Mouse (Mus musculus) layer of hippocampus, postnatal 10 days (tissue): Measurements from ENCODE around the gene Erp29. TPM values are rescaled to one million over a fixed set of nuclear protein-coding genes. Genes with fewer than 3 reads are reported as not detected.
"Not testable (repeated sequence)": the region's sequence is repeated elsewhere in the genome, so short reads cannot be mapped to it uniquely, and the experiment has no call there.

Experiments
- DNase-seq, 2 experiments: peaks; one replicate each; pipeline ENCODE4 v3.0.0; 2021; ENCODE audit warnings: low spot score in 2 of 2
- long read RNA-seq: library from polyadenylated mRNA; stranded (forward); transcript quantifications from one replicate; pipeline ENCODE4 v2.0.0, GENCODE M21; 2023
- total RNA-seq, 2 experiments: library from RNA; stranded (reverse); gene quantifications; 2 replicates each; pipeline ENCODE4 v1.2.3; 2021

The Erp29 gene
- total RNA-seq, result 100 to 1,000 TPM; 154 to 170 TPM
- long read RNA-seq, full-length matches to known transcripts, result 107 of 121 reads
- long read RNA-seq, partial matches to known transcripts, result 1 of 121 reads
- long read RNA-seq, other reads (novel, unspliced or antisense), result 13 of 121 reads

DNA sequence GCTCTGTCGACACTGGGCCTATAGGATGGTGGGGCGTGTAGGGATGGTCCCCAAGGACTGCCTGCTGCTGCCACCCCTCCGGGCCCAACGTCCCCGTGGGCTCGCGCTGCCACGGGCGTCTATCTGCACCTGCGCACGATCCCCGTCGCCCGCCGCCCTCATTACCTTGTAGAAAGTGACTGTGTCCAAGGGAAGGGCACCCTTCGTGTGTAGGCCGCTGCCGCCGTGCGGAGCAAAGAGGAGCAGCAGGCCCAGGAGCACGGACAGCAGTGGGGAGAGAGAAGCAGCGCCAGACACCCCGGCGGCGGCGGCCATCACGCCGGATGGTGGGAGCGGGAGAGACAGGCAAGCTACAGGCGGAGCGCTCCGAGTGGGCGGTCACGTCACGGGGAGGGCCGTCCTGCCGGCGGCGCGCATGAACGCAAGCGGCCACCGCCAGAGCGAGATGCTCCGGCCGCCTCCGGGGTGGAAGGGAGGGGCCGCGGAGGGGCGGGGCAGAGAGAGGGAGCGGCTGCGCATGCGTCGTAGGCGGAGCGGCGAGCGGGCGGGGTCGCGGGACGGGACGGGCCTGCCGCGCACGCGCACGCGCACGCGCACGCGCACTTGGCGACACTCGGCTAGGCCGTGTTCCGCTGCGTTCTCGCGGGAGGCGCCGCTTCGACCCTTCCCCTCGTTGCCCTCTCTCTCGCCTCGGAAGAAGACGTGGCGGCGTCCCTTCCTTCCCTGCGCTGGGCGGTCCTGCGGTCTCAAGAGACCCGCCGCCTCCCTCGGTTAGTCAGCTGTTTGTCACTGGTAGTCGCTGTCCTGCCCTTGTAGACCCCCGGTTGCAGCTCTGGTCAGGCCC, at the start of gene Erp29:
Gene Erp29, minus strand, starts transcription at position 481 of the 844 bp plus-strand sequence.
- peak; percentile 99 to 100 for DNase-seq

DNA sequence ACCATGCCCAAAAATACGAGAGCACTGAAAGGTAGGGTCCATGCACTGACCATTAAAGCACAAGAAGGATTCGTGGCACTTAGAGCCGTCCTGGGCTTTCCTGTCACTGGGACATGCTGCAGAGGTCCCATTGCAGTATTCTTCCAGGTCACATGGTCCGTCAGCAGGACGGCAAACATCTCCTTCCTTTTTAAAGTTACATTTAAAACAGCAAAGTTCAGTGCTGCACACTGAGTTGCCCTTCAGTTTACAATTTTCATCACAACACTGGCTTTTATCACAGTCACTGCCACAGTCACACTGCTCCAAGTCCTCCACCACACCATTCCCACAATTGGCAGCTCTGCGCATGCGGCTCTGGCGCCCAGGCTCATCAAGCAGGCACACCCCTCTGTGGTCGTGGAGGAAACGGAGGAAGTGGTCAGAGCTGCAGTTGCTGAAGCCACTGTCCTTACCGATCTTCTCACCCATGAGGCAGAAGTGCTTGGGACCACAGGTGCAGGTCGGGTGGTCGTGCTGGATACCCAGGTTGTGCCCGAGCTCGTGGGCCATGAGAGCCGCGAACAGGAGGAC, 49.2 kb upstream of the Erp29 start:
- DNase-seq, result not testable (repeated sequence)

DNA sequence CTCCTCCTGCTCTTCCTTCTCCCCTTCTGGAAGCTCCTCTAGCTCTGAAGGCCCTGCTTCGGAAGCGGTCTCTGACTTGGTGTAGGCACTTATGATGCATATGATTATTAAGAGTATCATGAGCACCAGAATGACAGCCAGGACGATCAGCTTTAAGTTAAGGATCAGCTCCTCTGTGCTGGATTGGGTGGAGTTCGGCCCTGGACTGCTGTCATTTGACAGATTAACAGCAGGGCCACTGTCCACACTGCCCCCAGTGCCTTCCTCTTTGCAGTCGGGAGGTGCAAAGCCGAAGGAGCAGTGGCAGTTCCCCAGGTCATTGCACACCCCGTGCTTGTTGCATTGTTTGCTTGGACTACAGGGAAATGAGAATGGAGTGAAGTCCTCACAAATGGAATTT, 48.4 kb upstream of the Erp29 start:
- no peak for DNase-seq

DNA sequence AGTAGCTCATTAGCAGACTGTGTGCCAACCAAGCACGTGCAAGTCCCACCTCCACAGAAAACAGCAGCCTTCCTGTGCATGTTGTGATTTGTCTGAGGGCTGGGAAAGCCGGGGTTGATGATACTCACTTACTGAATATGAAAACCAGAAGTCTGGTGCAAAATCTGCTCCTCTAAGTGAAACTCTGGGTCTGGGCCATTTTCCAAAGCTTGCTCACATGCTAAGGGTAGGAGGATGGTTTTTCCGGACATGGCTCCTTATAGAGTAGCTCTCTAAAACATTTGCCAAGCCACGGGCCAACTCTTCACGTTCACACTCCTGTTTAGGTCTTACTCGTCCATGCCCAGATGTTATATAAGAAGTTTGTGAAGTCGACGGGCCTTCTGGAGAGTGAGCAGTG, 41.0 kb upstream of the Erp29 start:
- DNase-seq, result peak; percentile 10 to 19

DNA sequence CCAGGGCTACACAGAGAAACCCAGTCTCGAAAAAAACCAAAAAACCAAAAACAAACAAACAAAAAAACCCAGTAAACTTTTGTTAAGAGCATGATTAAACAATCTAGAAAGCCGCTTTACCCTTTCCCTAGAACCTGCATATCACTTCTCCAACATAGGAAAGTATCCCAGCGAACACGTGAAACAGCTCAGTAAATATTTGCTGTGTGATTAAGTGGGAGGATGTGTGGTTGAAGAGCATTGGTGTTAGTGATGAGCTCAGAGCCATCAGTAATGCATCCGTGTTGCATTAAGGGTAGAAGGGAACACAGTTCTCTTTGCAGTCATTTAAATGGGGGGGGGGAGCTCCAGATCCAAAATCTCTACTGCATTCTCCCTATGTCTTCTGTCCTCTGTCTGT, 32.5 kb upstream of the Erp29 start:
- no peak for DNase-seq

DNA sequence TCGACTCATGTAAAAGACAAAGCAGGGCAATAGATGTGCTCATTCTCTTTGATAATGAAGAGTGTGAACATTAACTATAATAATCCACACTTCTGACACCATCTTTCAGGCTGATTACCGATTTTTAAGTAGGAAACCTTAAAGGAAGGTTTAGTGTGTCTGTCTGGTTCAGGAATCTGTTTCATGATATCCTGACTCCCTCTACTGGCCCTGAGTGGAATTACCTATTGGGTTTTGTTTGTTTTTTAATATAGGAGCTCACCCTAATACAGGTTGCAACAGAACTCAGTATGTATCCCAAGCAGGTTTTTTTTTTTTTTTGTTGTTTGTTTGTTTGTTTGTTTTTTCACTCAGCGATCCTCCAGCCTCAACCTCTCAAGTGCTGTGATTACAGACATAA, 25.4 kb upstream of the Erp29 start:
- peak in 1 of 2 experiments; percentile 31 for DNase-seq

DNA sequence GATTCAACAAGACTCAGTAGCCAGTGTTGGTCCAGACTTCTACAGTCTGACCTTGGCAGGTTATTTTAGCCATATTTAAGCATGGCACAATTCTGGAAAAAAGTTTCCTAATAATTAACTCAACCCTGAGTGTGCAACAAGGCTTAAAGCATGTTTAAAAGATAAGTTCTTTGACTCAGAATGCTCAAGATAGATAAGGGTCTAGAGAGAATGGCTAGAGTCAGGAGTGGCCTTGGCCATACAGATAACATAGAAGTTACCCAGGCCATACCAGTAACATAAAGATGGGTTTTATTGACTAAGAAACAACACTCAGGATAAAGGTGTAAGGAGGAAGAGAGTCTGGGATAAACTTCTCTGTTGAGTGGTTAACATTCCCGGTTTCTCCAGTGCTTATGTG, 23.7 kb upstream of the Erp29 start:
- no peak for DNase-seq

DNA sequence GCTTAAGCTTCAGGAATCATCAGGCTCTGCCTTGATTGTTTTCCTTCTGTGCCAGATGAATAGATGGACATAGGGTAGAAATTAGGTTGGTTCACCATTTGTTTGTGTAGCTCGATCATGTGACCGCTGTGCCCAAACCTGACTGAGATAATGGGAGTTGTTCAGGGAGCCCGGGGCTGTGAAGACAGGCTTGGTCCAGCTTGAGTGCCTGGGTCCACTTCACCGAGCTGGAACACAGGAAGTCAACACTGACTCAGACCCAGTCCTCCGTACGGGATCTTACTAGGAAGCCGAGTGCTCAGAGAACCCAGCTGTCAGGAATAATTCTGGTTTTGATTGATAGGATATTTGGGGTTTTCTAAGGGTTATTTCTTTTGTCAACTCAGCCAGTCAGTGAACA, 22.3 kb upstream of the Erp29 start:
- DNase-seq, result no peak

DNA sequence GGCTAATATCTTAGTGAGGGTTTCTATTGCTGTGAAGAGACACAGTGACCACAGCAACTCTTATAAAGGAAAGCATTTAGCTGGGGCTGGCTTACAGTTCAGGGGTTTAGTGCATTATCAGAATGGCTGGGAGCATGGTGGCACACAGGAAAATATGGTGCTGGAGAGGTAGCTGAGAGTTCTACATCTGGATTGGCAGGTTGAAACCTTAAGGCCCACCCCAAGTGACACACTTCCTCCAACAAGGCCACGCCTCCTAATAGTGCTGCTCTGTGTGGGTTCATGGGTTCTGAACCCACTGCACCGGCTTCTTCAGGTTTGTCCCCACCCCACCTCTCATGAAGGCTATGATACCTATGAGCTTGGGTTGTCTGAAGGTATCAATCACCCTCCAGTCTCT, 20.1 kb upstream of the Erp29 start:
- no peak for DNase-seq

DNA sequence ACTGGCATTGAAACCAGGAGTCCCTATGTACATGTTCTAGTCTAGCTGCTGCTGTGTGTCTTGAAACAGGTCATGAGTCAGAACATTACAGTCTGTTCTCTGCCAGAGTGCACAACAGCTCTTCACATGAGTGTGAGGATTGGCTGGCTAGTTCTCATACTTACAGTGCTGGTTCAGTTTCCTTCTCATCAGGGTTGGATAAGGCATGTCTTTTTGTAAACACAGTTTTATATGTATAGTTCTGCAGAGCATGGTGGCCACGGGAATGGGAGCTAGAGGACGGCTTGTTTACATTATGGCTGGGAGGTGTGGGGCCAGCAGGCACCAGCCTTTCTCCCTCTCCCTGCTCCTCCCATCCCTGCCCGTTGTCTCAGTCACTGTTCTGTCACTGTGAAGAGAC, 17.3 kb upstream of the Erp29 start:
- no peak for DNase-seq

DNA sequence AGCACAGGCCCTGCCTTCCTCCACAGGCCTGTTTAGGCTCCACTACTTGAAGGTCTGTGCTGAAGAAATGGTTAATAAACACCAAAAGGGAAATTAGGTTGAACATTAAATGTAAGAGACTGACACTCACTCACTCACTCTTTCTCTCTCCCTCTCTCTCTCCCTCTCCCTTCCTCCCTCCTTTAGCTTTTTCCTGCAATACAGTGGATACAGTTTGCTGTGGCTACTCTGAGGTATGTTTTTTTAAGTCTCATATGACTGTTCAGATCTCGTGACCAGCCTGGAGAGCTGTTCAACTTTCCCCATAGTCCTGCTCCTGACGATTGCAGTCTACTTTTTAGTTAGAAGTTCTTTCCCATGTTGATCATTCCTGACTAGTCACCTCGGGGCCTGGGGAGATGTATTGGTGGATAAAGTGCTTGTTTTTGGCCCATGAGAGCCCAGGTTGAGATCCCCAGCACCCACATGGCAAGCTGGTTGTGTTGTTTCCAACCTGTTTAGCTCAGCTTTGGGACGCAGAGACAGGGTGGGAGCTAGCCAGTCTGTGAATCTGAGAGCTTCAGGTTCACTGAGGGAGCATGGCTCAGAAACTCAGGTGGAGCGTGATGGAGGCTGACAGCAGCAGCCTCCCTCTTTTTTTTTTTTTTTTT, 11.4 kb upstream of the Erp29 start:
- no peak for DNase-seq

DNA sequence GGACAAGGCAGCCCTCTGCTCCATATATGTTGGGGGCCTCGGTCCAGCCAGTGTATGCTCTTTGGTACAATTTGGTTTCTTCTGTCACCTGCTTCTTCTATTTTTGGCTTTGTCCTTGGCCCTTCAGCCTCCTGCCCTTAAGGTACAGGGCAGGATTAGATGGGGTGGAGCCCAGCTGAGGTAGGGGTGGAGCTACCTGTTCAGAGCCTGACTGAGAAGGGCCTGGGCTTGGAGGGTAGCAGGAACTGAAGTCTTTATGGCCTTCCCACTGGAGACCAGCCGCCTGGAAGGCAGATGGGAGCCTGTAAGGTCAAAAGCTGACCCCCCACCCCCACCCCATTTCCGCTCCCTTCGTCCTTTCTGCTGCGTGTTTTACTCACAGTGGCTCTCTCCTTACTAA, 10.7 kb upstream of the Erp29 start:
- no peak for DNase-seq

DNA sequence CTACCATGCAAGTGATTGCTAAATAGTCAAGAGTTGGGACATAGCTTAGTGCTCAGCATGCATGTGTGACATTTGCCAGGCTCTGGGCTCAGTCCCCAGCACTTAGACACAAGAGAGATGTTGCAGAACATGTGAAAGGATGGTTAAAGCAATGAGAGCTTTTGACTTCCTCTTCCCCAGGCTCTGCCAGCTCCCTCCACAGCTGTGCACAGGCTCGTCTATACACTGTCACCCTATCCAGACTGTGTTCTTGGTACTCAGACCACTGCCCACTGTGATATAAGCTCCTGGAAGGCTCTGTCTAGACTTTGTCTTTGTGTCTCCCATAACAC, 9.8 kb upstream of the Erp29 start:
- no peak for DNase-seq

DNA sequence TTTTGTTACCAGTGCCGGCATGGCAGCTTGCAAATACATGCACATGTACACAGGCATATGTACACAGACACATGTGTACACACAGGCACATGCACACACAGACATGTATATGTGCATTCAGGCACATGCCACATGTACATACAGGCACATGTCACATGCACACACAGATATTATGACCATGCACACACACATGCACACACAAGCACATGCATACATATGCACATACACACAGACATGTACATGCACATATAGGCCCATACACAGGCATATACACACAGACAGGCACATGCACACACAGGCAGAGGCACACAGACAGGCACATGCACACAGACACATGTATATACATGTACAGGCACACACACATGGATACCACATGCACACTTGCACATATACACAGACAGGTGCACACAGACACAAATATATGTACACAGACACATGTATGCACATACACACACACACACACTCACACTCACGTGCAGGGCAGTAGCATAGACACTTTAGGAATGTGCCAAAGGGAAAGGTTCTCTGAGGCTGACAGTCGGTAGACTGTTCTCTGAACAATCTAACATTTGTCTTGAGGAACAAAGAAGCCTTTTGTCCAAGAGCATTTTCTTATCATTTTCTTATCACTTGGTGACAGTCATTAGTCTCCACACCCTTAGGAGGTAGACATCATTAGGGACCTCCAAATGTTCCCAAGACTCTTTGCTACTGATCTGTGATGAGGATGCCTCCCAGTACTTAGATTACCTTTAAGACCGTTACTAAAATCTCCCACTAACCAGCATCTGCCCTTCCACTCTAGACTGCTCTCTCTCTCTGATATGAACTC, 9.2 kb upstream of the Erp29 start:
- DNase-seq, result no peak

DNA sequence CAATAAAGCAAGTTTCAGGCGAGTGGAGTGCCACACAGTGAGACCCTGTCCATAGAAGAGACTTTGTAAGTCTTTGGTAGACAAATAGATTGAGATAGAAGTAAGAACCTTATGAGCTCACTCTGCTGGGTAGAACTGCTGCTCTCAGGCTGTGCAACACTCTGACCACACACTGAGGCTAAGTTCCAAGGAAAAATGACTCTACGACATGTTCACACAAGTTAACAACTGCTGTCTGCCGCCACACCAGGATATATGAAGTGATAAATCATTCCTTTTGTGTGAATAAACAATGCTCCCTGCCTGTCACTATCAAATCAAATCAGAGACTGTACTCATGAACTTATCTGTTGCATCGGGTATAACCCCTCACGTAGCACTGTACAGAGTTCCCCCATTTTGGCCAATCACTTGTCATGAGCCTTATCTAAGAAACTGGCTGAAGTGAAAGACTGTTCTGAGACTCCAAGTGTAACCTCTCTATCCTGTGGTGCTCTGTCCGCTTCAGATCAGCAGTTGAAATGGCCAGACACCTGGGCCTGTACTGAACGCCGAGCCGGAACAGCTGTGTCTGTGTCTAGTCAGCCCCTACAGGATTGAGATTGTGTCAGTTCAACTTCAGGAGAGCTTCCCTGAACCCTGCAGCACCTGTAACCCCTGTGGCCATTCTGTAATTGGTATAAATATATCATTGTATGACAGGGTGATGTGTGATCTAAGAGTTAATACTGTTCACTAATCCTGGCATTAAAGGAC, 3.4 kb upstream of the Erp29 start:
- no peak for DNase-seq

DNA sequence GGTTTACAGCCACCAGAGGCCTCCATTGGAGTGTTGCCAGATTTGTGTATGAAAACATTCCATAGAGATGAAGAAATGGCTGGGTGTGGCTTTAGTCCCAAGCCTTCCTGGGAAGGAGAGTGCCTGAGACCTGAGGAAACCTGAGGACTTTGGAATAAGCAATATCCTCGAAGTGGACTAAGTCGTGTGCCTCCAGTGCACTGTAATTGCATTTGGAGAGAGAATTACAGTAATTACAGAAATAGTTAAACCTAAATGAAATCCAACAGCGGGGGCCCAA, 2.1 kb upstream of the Erp29 start:
- no peak for DNase-seq

DNA sequence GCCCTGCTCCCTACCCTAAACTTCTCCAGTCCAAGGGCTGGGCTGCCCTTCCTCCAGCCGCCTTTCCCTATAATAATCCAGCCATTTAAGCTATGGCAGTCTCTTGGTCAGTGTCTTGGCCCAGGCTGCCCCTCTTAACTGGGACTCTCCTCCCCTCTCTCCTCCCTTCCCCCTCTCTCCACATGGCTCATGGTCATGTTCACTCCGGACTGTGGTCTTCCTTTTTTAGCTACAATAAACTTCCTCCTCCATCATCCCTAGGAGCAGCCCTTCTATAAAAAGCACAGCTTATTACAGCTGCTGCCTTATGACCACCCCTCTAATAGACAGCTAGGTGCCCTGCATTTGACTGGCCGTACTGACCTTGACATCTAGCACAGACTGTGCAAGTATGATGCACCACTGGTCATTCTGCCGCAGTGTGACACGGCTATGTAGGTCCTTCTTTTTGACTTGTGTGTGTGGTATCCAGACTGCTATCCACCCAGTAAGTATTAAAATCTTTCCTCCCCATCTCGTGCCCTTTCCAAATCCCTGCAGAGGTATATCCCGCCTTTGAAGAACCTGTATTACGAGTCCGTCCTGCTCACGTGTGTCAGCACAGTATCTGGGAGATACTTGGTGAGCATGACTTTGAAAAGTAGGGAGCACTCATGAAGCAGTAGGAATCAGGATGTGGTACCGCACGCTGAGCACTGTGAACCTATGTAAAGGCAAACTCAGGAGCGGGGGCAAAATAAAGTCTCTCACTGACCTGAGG, 1.6 kb upstream of the Erp29 start:
- no peak for DNase-seq

DNA sequence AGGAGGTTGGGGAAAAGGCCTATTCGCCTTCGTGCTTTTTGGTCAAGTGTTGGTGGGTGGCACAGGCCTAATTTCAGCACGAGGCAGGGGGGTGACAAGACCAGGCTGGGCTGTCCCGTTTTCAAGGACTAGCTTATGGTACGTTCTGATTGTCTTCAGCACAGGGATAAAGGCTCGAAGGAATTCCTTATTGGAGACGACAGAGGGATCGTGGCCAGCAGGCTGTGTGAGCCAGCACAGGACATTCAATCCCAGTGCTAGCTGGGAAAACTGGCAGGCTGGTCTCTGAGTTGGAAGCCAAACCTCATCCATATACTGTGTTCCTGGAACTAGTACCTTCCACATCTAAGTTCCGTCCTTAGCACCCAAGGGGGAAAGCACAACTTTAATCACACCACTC, 600 bp upstream of the Erp29 start:
- DNase-seq, result no peak

DNA sequence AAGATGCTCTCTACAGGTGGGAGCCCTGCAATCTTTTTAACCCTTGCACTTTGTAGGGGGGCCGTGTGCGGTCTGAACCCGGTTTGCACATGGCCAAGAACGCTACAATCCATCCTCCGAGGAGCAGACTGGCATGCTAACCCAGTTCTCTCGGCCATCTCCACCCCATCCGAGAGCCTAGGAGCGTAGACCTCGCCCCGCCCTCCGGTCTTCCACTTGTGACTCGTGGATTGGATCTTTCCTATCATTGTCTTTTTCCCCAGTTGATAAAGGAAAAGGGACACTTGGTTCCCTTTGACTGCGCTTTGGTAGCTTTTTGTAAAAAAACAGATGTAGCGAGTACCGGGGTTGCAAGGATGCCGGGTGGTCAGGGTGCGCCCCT, 671 bp downstream of the Erp29 start, which contains the start of gene Tmem116:
Gene Tmem116, plus strand, starts transcription at position 250 of the 382 bp plus-strand sequence.
- DNase-seq, result no peak

DNA sequence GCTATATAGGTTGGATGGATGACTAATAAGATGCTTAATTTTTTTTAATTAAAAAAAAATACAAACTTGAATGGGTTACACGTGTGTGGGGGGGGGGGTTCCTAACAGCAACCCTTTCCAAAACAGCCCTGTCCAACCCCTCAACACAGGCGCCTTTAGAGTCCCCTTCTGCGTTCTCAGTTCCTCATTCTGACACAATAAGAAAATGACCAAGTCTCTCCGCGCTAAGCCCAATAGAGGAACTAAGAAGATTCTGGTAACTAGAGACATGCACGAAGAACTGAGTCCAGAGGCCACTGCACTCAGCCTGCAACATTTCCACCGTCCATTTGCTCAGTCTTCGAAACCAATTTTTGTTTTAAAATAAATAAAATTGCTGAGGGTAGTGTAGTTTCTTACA, 1.1 kb downstream of the Erp29 start:
- DNase-seq, result no peak
